Comparison of ENCODE assay signal across 26 mouse cellular contexts in the genomic region with DNA sequence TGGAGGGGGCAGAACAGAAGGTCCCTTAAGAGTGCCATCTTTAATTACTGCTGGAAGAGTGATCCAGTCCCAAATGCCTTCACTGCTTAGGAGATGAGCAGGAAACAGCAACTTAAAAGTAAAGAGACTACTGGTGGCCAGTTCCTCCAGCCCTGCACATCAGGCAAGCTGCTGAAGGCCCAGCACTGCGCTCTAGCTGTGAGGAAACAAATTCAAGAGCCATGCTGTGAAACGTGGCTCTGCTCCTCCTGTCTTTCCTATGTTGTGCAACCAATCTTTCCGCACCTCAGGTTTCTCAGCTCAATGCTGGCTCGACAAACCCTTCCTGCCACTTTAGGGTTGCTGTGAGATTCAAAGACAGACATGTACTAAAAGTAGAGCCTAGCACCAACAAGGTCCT.
"Had no signal": no experiment of that assay in that cellular context is flagged by ENCODE, and none has a peak within 500 bp of the region (broad histone marks: within the 10 kb centered on the region; RNA-seq: fewer than 3 reads in every experiment).

No protein-coding gene starts in this region.

- H3K9ac ChIP-seq: heart, embryonic 13.5 days; heart, embryonic 15.5 days; hindbrain, embryonic 14.5 days; intestine, embryonic 15.5 days; limb, embryonic 12.5 days; liver, embryonic 13.5 days had no signal

- H3K4me3 ChIP-seq: gastrocnemius, adult 2 months; heart, embryonic 13.5 days; heart, embryonic 15.5 days; intestine, embryonic 15.5 days; layer of hippocampus, adult 2 months; left cerebral cortex, adult 2 months; limb, embryonic 10.5 days; limb, embryonic 12.5 days; liver, embryonic 13.5 days had no signal

- H3K4me2 ChIP-seq: heart, embryonic 11.5 days; heart, embryonic 13.5 days; heart, embryonic 15.5 days; hindbrain, embryonic 14.5 days; intestine, embryonic 15.5 days; limb, embryonic 12.5 days; liver, embryonic 11.5 days; liver, embryonic 13.5 days had no signal

- ATAC-seq: hindbrain, embryonic 16.5 days; inflammation-experienced regulatory T-cells, adult 6 months; intestine, embryonic 15.5 days; intestine, postnatal 0 days had no signal

- DNase-seq: gastrocnemius, adult 2 months; gastrocnemius, postnatal 10 days; gastrocnemius, postnatal 25 days; heart, adult 18-20 months; heart, postnatal 14 days; heart, postnatal 36 days; kidney, adult 18-20 months; kidney, adult 8-10 months; kidney, postnatal 10 days; kidney, postnatal 25 days; kidney, postnatal 4 days; liver; liver, embryonic 13.5 days had no signal

- H3K4me1 ChIP-seq: heart, embryonic 15.5 days; intestine, embryonic 15.5 days; limb, embryonic 10.5 days; limb, embryonic 12.5 days; liver, embryonic 13.5 days had no signal

- H3K27ac ChIP-seq: gastrocnemius, adult 2 months; heart, embryonic 13.5 days; heart, embryonic 15.5 days; hindbrain, embryonic 14.5 days; intestine, embryonic 15.5 days; layer of hippocampus, adult 2 months; left cerebral cortex, adult 2 months; limb, embryonic 10.5 days; limb, embryonic 12.5 days; liver, embryonic 13.5 days had no signal

- H3K27me3 ChIP-seq: heart, embryonic 13.5 days; heart, embryonic 15.5 days; intestine, embryonic 15.5 days; limb, embryonic 12.5 days; liver, embryonic 13.5 days had no signal

- H3K9me3 ChIP-seq: heart, embryonic 13.5 days; heart, embryonic 15.5 days; intestine, embryonic 15.5 days; limb, embryonic 10.5 days; limb, embryonic 12.5 days; liver, embryonic 13.5 days had no signal

- H3K36me3 ChIP-seq: heart, embryonic 13.5 days; heart, embryonic 15.5 days; intestine, embryonic 15.5 days; limb, embryonic 10.5 days; limb, embryonic 12.5 days; liver, embryonic 13.5 days had no signal
